Mouse (Mus musculus): Measurements from ENCODE around the gene Adcy6. TPM values are rescaled to one million over a fixed set of nuclear protein-coding genes. Genes with fewer than 3 reads are reported as not detected.

The Adcy6 gene
- total RNA-seq, 2 experiments from 2014 or later, result 37.1 to 38.1 TPM

- intact Hi-C loops (cut with DNase I), result no loop called here
These were observed 20.7 kb upstream of the Adcy6 start, which contains the start of gene Cacnb3 for GRCm38 (mm10) chr15:98630540-98630939. TSS of gene Cacnb3 (plus strand) at chr15:98630840.

GRCm38 (mm10) chr15:98629464-98629863, 19.6 kb upstream of the Adcy6 start:
- intact Hi-C loops (cut with DNase I), result no loop called here
- DNase-seq (ENCODE audit: extremely low spot score in 1 of 2, low spot score in 2 of 2), result no peak

More at GRCm38 (mm10) chr15:98630540-98630939, 20.7 kb upstream of the Adcy6 start, which contains the start of gene Cacnb3:
- DNase-seq (ENCODE audit: extremely low spot score in 1 of 2, low spot score in 2 of 2), result no peak

GRCm38 (mm10) chr15:98628589-98629254, 18.8 kb upstream of the Adcy6 start:
- DNase-seq (ENCODE audit: extremely low spot score in 1 of 2, low spot score in 2 of 2), result peak in 1 of 2 experiments; percentile 34
- intact Hi-C loops (cut with DNase I), result no loop called here

- intact Hi-C loops (cut with DNase I), result no loop called here
- DNase-seq (ENCODE audit: extremely low spot score in 1 of 2, low spot score in 2 of 2), result no peak
These were observed 16.8 kb upstream of the Adcy6 start for GRCm38 (mm10) chr15:98626487-98627212.

- no peak for DNase-seq (ENCODE audit: extremely low spot score in 1 of 2, low spot score in 2 of 2)
- intact Hi-C loops (cut with DNase I), result no loop called here
These were observed 16.2 kb upstream of the Adcy6 start for GRCm38 (mm10) chr15:98626078-98626477.

- intact Hi-C loops (cut with DNase I), result no loop called here
- DNase-seq (ENCODE audit: extremely low spot score in 1 of 2, low spot score in 2 of 2), result no peak
These were observed 13.5 kb upstream of the Adcy6 start for GRCm38 (mm10) chr15:98623361-98623821.

GRCm38 (mm10) chr15:98622721-98623120, 12.8 kb upstream of the Adcy6 start:
- intact Hi-C loops (cut with DNase I), result no loop called here
- DNase-seq (ENCODE audit: extremely low spot score in 1 of 2, low spot score in 2 of 2), result no peak

- intact Hi-C loops (cut with DNase I), result no loop called here
These were observed 12.3 kb upstream of the Adcy6 start for GRCm38 (mm10) chr15:98622199-98622598.

GRCm38 (mm10) chr15:98617176-98617537, 7.3 kb upstream of the Adcy6 start:
- intact Hi-C loops (cut with DNase I), result loop anchor here (2.0 kb wide), 1 partner anchor 36 kb away; no protein-coding TSS in a partner anchor
- peak in 1 of 2 experiments; percentile 64 for DNase-seq (ENCODE audit: extremely low spot score in 1 of 2, low spot score in 2 of 2)

More at GRCm38 (mm10) chr15:98622199-98622598, 12.3 kb upstream of the Adcy6 start:
- no peak for DNase-seq (ENCODE audit: extremely low spot score in 1 of 2, low spot score in 2 of 2)

GRCm38 (mm10) chr15:98616362-98617175, 6.7 kb upstream of the Adcy6 start:
- intact Hi-C loops (cut with DNase I), result loop anchor here (2.0 kb wide), 1 partner anchor 36 kb away; no protein-coding TSS in a partner anchor
- no peak for DNase-seq (ENCODE audit: extremely low spot score in 1 of 2, low spot score in 2 of 2)

- intact Hi-C loops (cut with DNase I), result loop anchor here (2.0 kb wide), 1 partner anchor 35 kb away; no protein-coding TSS in a partner anchor
- DNase-seq (ENCODE audit: extremely low spot score in 1 of 2, low spot score in 2 of 2), result no peak
These were observed 5.9 kb upstream of the Adcy6 start for GRCm38 (mm10) chr15:98615751-98616150.

GRCm38 (mm10) chr15:98614971-98615370, 5.1 kb upstream of the Adcy6 start:
- no peak for DNase-seq (ENCODE audit: extremely low spot score in 1 of 2, low spot score in 2 of 2)
- intact Hi-C loops (cut with DNase I), result no loop called here

GRCm38 (mm10) chr15:98614551-98614950, 4.7 kb upstream of the Adcy6 start:
- peak in 1 of 2 experiments; percentile 75 for DNase-seq (ENCODE audit: extremely low spot score in 1 of 2, low spot score in 2 of 2)
- intact Hi-C loops (cut with DNase I), result no loop called here

GRCm38 (mm10) chr15:98612229-98612628, 2.4 kb upstream of the Adcy6 start:
- intact Hi-C loops (cut with DNase I), result no loop called here
- DNase-seq (ENCODE audit: extremely low spot score in 1 of 2, low spot score in 2 of 2), result no peak

GRCm38 (mm10) chr15:98610131-98610633, 306 bp upstream of the Adcy6 start:
- intact Hi-C loops (cut with DNase I), result no loop called here
- no peak for DNase-seq (ENCODE audit: extremely low spot score in 1 of 2, low spot score in 2 of 2)

- intact Hi-C loops (cut with DNase I), result no loop called here
- no peak for DNase-seq (ENCODE audit: extremely low spot score in 1 of 2, low spot score in 2 of 2)
These were observed 1.1 kb downstream of the Adcy6 start for GRCm38 (mm10) chr15:98608784-98609250.

GRCm38 (mm10) chr15:98608058-98608783, 1.7 kb downstream of the Adcy6 start:
- intact Hi-C loops (cut with DNase I), result no loop called here
- DNase-seq (ENCODE audit: extremely low spot score in 1 of 2, low spot score in 2 of 2), result no peak

- no peak for DNase-seq (ENCODE audit: extremely low spot score in 1 of 2, low spot score in 2 of 2)
- intact Hi-C loops (cut with DNase I), result no loop called here
These were observed 2.3 kb downstream of the Adcy6 start for GRCm38 (mm10) chr15:98607557-98607956.
